Mouse (Mus musculus): ENCODE measurements around the gene Kalrn. TPM values are rescaled to one million over a fixed set of nuclear protein-coding genes. Genes with fewer than 3 reads are reported as not detected.

Kalrn gene
- total RNA-seq, 2 experiments from 2014 or later: 448 to 531 TPM

DNA sequence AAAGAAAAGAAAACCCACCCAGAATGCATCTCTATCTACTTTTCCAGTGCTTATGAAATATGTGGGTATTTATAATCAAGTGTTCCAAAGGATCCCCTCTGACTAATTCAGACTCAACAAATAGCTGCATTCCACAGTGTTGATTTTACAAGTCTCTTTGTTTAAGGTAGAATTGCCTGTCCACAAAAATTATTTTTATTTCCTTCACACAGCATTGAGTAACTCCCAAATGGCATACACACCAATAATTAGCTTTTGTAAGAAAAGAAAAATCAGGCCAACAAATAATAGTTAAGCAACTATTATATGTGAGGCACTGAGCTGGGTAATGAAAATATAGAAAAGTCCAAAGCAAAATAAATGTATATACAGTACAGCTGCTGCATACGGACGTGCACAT, 12.9 kb downstream of the Kalrn start:
- no peak for DNase-seq (ENCODE audit: low spot score in 2 of 2)

DNA sequence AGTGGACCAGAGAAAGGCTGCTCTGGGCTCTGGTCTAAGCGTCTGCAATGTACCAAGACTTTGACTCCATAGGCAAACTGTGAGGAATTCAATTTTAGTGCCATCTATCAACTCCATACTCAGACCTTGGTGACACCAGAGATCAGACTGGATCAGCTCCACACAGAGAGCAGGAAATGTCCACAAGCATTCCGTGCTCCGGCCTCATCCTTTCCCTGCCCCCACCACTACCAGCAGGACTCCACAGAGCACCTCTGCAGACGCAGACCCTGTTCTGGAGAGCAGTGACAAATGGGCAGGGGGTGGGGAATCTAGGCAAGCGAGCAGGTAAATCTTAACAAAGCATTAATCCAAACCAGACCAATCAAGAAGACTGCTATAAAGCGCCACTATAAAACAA, 15.4 kb downstream of the Kalrn start:
- no peak for DNase-seq (ENCODE audit: low spot score in 2 of 2)

DNA sequence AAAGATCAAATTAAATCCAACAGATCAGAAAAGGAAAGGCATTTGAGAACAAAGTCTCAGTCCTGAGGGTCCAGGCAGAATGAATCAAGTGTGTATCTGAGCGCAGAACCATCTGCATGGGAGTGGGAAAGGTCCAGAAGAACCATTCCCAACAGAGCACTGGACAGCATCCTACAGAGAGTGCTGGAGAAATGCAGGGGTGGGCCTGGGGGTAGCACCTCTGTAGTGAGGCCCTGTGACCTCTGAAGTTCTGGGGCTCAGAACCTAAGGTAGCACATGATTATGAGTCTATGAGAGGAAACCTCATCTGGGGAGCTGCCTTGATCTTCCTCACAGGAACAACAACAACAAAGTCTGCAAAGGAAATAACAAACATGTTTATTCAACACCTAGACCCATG, 20.6 kb downstream of the Kalrn start:
- DNase-seq (ENCODE audit: low spot score in 2 of 2): no peak

DNA sequence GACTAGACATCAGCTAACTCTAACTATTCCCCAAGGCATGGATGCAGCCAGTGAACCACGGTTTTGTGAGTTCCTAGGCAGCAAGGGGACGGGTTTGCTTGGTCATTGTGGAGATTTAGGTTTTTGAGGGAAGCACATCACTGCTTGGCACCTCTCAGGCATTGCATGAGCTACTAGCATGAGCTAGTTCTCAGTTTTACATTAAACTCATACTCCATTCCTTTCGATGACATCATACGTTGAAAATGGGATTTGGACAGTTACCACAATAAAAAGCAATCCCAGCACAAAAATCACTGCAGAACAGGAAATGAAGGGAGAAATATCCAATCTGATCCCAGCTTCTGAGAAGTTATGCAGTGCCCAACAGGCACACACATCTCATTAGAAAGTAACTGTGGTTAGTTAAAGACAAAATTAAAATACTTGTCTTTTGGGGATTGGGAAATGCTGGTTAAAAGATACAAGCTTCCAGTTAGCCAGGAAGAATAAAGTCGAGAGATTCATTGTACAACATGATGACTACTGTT, 23.8 kb downstream of the Kalrn start:
- DNase-seq (ENCODE audit: low spot score in 2 of 2): no peak

DNA sequence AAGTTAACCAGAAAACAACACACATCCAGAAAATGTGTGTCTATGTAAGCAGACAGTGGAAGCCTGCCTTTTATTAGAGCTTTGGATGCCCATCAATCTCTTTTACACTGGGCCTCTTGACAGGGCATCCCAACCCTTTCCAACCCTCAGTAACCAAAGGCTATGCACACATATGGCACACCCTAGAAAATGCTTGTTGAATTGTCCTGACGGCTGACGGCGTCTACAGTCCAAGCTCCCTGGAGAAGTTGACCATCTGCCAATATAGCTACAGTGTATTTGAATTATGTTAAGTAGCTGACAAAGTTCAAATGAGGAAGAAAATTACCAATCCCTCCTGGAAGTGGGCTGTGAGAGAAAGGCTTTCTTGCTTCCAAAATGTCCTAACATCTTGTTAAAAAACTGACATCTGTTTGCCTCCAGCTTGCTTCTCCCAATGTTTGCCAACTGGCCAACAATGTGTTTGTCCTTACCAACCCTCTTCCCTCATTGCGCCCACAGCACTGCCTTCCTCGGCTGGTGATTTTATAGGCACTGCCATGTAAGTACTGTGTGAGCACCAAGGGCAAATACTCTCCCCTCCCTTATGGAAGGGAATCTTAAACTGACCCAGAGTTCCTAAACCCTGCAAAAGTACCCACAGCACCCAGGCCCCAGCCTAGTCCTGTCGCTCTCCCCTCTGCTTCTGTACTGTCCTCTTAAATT, 26.4 kb downstream of the Kalrn start:
- no peak for DNase-seq (ENCODE audit: low spot score in 2 of 2)

DNA sequence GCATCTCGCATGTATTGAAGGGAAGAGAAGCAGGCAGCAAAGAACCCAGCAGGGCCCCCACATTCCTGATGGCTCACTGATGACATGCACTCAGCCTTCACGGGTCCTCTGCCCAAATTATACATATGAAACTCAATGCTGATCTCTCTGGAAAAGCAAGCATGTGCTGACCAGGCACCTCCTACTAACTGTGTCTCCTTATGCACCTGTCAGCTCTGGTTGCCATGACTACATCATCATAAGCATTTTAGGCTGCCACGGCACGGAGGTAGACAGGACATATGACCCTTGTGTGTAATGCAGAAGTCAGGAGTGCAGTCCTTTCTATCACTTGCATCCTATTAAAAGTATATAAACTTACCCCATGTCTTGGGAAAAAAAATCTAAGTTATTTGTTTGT, 29.6 kb downstream of the Kalrn start:
- DNase-seq (ENCODE audit: low spot score in 2 of 2): no peak

DNA sequence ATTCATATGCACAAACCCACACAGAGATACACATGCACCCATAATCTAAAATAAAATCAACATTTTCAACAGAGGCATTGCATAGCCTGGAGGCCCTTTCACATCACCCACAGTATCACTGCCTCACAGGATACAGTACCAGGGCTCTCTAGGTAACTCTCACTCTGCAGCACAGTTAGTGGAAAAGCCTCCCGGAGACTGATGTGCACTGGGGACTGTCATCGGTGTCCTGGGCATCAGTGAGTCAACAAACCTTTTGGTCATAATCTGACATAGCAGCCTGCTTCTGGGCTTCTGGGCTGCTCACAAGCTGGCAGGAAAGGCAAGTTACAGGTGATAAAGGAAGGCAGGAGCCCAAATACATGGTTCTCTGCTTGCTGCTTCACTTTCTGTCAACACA, 31.0 kb downstream of the Kalrn start:
- no peak for DNase-seq (ENCODE audit: low spot score in 2 of 2)

DNA sequence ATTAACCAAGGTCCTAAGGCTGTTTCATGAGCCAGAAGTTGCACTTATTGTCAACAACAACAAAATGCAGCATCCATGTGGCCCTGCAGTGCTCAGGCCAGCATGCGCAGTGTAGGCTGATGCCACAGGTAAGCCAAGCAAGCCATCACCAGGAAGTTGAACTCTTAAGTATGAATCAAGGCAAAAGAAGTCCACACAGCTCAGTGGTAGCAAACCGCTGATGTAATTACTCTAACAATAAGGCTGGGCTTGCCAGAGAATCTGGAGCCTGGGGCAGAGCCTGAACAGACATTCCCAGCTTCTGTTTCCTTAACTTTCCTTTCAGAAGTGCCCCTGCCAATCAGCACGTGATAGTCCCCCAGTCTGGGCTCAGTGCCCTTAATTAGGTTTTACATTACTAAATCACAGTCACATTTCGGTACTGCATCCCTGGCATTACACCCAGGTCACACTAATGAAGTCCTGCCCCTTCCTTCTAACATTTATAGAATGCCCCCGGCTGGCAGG, 34.6 kb downstream of the Kalrn start:
- no peak for DNase-seq (ENCODE audit: low spot score in 2 of 2)

DNA sequence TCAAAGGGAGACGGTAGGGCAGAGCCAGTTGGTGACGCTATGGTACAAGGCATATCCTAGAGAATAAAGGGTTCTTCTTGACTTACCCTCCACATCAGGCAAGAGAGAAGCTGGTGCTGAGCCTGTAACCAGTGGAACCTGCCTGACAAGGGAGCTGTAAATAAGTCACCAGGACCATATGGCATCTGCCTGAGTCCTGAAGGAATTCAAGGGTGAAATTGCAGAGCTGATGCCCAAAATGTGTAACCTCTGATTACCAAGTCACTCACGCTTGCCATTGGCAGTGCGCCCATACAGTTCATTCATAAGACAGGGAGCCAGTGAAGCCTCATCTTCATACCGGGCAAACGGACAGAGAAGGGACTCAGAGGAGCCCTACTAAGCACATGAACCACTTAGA, 37.0 kb downstream of the Kalrn start:
- DNase-seq (ENCODE audit: low spot score in 2 of 2): no peak

DNA sequence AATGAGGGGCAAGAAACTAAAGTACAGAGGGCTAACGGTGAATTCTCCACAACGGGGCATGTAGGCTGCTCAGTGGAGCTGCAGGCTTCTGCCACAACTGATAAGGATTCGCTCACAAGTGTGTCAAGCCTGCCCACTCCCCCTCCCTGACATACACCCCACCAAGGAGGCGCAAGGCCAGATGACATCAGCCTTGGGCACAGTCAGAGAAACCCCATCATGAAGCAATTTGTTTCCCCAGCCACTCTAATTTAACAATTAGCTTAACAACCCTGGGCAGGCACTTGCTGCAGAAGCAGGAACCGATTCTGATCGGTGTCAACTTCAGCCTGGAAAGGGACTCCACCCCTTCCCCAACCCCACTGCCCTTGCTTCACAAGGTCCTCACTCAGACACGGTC, 38.2 kb downstream of the Kalrn start:
- no peak for DNase-seq (ENCODE audit: low spot score in 2 of 2)

DNA sequence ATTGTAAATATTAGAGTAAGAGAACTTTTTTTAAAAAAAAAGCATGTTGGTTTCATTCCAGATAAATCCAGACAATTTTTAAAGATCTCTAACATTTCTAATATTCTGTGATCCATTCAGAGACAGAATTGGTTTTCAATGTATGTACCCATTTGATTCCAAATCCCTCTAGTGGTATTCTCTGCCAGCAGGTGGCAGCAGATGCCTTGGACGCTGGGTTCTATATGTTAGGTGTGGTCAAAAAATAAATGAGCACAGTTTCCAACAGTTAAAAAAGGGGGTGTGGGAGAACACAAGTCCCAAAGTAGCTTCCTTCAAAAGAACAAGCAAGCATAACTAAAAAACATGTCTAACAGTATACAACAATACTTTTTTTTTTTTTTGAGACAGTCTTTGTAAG, 41.8 kb downstream of the Kalrn start:
- peak; percentile 66 to 75 for DNase-seq (ENCODE audit: low spot score in 2 of 2)

DNA sequence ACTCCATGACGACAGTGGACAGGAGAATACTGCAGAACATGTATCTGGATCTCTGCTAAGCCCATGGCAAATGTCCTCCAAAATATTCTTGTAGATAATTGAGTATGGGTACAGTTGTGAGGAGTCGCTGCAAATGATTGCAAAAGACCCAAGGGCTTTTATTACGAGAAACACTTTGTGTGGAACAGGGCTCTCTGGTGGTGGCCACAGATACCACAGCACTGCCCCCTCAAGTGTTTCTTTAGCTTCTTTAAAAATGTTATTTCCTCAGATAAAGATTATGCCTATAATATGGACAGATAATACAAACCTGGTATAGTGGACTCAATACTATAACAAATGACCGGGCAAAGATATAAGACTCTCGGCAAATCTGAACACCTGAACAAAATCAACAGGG, 43.3 kb downstream of the Kalrn start:
- no peak for DNase-seq (ENCODE audit: low spot score in 2 of 2)

DNA sequence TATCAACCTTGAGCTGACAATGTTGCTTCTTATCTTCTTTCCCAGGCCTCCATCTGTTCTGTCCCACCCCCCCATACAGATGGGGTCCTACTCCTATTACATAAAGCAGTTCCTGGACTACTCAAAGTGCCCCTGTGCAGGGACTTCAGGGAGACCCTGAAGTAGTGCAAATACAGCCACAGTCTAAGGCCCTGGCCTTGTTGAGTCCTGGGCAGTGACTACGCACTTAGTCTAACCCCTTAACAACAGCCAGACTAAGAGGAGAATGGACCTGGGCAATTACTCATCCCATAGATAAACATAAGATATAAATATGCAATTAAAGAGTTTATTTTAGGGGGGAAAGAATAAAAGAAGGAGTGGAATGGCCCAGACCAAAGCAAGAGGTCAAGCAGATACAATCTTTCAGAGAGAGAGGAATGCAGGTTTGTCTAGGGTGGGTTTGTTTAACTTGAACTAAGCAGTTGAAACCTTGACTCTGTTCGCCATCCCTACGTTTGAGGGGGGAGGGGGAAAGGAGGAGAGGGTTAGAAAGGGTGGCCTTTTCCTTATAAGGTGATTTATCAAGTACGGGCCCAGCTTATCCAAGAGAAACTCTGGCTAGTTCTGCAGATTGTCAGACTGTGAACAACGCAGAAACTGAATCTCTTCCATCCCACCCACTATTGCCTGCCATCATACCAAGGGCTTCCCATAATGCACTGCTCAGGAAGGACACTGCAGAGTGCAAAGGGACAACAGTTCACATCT, 44.9 kb downstream of the Kalrn start:
- no peak for DNase-seq (ENCODE audit: low spot score in 2 of 2)

DNA sequence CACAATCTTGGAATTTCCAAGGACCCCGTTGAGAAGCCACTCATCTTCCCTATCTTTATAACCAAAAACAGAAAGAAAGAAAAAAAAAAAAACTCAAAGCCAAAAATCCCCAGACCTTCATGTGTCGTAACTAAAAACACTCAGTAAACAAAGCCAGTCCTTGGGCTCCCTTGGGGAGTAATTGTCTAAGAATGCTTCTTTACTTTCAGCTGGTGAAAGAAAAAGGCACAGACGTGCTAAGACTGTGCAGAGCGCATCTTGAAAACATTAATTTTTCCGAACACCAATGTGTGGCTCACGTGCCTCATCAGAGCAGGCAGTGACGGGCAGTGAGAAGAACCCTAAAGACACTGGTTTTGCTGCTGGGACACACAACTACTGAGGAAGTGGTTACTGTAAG, 47.0 kb downstream of the Kalrn start:
- DNase-seq (ENCODE audit: low spot score in 2 of 2): no peak

DNA sequence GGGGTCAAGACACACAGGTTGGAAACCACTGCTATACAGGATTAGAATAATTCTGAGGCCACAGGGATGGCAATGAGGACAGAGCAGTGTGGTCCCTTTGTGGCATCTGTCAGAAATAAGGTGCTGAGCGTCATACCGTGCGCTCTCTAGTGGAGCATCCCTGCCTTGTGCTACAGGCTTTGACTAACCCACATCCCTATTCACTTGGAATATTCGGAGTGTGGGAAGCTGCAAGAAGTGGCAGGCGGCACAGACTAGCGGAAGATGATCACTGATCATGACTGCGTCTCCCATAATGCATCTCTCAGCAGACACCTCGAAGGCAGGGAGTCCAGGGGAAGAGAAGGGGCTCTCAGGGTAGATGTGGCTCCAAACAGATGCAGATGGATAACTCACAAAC, 47.5 kb downstream of the Kalrn start:
- DNase-seq (ENCODE audit: low spot score in 2 of 2): peak; percentile 53 to 62

DNA sequence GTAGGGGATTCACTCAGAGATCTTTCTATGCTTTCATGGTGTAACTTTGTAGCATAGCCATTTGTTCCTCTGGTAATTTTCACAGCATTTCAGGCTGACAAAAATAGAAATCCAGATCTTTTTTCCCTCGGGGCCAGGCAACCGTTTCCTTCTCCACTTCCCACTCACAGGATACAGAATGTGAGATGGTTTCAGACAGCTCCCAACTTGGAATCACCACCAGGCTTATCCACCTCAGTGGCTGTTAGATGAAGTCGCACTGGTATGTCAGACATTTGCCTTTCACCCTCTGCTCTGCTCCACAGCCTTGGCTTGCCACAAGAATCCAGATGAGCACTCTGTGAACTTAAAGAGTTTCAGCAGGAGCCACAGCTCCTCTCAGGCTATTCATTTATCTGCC, 48.1 kb downstream of the Kalrn start:
- peak; percentile 31 to 53 for DNase-seq (ENCODE audit: low spot score in 2 of 2)

DNA sequence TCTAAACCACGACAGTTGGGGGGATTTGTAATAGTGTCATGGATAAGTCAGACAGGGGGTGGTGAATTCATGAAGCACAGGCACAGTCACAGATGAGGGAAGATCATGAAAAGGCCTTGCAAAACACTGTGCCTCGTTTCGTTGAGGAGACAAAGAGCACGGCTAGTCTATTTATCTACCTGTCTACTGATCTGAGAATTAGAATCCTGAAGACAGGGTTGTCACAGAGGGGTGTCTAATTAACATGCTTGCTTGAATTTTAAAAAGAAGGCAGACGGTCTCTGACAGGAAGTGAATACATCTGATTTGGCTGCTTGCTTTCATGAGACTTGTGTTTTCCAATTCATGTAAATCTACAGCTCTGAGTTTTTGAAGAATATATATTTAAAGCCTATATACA, 52.3 kb downstream of the Kalrn start:
- DNase-seq (ENCODE audit: low spot score in 2 of 2): no peak

DNA sequence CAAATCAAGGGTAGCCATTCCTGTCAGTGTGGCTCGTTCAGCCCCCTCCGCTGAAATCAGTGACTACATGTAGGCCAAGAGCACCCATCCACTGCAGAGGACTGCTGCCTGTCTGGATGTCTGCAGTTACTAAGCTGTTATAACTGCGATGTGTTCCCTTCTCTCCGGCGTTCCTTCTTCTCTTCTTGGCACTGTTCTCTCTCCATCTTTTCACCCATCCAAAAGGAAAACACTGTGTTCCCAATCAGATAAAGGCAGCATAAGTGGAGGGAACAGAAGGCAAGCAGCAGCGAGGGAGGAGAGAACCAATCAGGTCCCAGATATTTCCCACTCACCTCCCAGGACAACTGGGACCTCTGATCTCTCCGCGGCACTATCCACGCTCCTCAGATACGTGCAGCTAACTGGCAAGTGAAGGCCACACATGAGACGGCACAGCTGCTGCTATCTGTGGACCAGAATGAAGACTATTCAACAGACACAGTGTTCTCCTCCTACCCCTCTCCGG, 56.4 kb downstream of the Kalrn start:
- DNase-seq (ENCODE audit: low spot score in 2 of 2): peak in 1 of 2 experiments; percentile 39

DNA sequence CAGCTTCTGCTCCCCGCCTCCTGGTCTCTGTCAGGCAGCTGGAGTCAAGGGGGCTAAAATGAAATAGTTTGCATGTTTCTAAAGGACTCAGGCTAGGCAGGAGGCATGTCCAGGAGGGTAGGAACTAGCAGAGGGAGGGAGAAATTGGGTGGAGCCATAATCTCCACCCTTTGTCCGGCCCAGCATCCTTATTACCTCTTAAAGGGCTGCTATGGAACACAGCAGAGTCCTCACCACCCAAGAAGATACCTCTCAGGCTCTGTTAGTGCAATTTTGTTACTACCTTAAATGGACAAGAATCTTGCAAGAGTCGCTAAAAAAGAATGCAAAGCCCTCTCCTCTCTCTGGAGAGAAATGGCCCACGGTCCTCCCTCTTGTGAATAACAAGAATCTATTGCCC, 57.8 kb downstream of the Kalrn start:
- no peak for DNase-seq (ENCODE audit: low spot score in 2 of 2)

DNA sequence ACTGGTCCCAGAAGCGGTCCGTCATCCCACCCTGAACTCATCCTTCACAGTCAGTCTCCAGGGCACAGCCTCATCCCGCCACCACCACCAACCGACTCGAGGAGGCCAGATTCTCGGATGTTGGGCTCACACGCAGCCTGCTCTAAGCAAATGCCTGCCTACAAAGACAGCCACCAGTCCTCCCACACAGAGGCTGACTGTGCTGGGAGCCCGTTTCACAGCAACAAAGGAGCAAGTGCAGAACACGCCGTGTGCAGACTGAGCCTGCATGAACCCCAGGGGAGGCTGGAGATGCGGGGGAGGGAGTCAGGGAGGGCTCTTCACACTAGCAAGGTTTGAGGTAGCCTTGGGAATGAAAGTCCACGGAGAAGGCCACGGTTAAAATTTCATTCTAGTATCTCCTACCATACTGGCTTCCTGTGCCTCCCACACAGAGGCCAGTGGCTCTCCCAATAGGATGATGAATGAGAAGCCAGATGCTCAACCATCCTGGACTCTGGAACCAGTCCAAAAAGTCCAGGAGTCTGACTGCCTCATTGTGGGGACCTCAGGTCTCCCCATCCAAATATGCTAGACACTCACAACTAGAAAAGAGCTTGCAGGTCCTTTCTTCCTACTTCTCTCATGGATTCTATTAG, 59.3 kb downstream of the Kalrn start:
- peak; percentile 62 to 78 for DNase-seq (ENCODE audit: low spot score in 2 of 2)

DNA sequence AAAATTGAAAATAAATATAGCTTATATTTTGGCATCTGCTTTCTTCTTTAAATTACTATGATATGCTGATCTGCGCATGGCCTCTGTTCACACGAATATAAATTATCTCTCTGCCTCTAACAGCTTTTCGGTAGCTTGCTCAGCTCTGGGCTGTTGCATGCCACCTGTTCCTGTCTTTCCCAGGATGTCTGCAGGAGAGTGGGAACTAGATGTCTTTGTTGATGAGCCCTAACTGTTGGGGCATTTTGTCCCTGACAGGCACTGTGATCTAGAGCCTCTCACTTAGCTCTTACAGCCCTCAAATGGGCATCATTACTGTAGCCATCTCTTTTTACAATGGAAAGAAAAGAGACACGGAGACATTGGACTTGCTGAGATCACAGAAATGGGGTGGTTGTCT, 61.0 kb downstream of the Kalrn start:
- DNase-seq (ENCODE audit: low spot score in 2 of 2): no peak

DNA sequence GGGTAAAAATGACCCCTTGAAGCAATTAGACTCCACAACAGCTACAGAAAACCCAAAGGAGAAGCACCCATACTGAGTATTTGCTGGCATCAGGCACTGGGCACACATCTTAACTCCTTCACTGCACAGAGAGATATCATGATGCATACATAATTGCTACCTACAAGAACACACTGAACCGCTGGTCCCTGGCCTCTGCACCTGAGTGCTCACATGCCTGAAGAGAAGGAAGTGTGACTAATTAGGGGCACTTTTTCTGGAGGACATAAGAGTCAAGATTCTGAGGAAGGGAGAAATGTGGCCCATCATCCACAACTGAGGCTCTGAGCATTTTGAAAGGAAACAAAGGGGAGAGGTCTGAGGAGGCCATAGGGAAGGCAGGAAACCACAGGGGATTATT, 65.2 kb downstream of the Kalrn start:
- DNase-seq (ENCODE audit: low spot score in 2 of 2): no peak
